In genomic region chr10:60819654-60820192, GRCm38 (mm10) we compare ENCODE assay signal across 14 mouse cellular contexts. TPM values are rescaled to one million over a fixed set of nuclear protein-coding genes. Genes with fewer than 3 reads are reported as not detected.
DNase-seq lines count a peak whose midpoint lies in the region; ATAC-seq and TF ChIP-seq lines count a peak whose summit lies in the region.
"Had no signal": no experiment of that assay in that cellular context is flagged by ENCODE, and none has a peak within 500 bp of the region (broad histone marks: within the 10 kb centered on the region; RNA-seq: fewer than 3 reads in every experiment).

No protein-coding gene starts in this region.

- 0 out of 2 replicates have a peak overlapping the region, but pooled peaks have one; percentile 38 for H3K27ac ChIP-seq in gastrocnemius, adult 2 months
- H3K27ac ChIP-seq in hindbrain, postnatal 0 days: peak overlapping the region; percentile 70; the same call in 1 of the 2 replicates
- no peak overlapping the region for H3K27ac ChIP-seq in hindbrain, embryonic 11.5 days (ENCODE audit: low read depth, low read length)
- H3K27ac ChIP-seq: liver, embryonic 13.5 days; neural tube, embryonic 13.5 days had no signal

- no peak overlapping the region for H3K4me3 ChIP-seq in gastrocnemius, adult 2 months
- no peak overlapping the region for H3K4me3 ChIP-seq in hindbrain, postnatal 0 days (ENCODE audit: low read length)
- no peak overlapping the region for H3K4me3 ChIP-seq in hindbrain, embryonic 11.5 days (ENCODE audit: low read depth, low read length)
- H3K4me3 ChIP-seq in myocyte: no peak overlapping the region
- H3K4me3 ChIP-seq: liver, embryonic 13.5 days; neural tube, embryonic 13.5 days had no signal

- peaks cover 41% of the 10 kb centered on the region for H3K4me1 ChIP-seq in hindbrain, postnatal 0 days (ENCODE audit: insufficient read depth, low read length)
- peaks cover 11% of the 10 kb centered on the region for H3K4me1 ChIP-seq in hindbrain, embryonic 11.5 days (replicated peaks; ENCODE audit: control insufficient read depth, insufficient read depth, low read length)

- TF ChIP-seq CTCF in gastrocnemius, adult 2 months (IDR thresholded peaks at IDR 0.05): no peak
- no peak for TF ChIP-seq CTCF in hindbrain, postnatal 0 days (IDR thresholded peaks at IDR 0.05; ENCODE audit: low read depth)

- H3K9me3 ChIP-seq in hindbrain, postnatal 0 days (ENCODE audit: low read length): no peaks in the 10 kb centered on the region
- H3K9me3 ChIP-seq in hindbrain, embryonic 11.5 days (ENCODE audit: control insufficient read depth, low read length): no peaks in the 10 kb centered on the region
- H3K9me3 ChIP-seq: liver, embryonic 13.5 days; neural tube, embryonic 13.5 days had no signal

- no peak for DNase-seq in gastrocnemius, adult 2 months
- DNase-seq in gastrocnemius, adult 8-10 months (ENCODE audit: low spot score in 2 of 2): no peak
- no peak for DNase-seq in hindbrain, postnatal 0 days (ENCODE audit: low spot score)
- DNase-seq in hindbrain, embryonic 11.5 days (ENCODE audit: low spot score): no peak
- peak; percentile 74 for DNase-seq in cerebellum, adult 9-11 months
- no peak for DNase-seq in ovary, adult 18-20 months (ENCODE audit: low spot score)
- no peak for DNase-seq in thymus, postnatal 4 days
- DNase-seq: embryo, embryonic 11 days; liver, embryonic 13.5 days; midbrain, embryonic 14.5 days had no signal

- H3K36me3 ChIP-seq in hindbrain, postnatal 0 days (ENCODE audit: insufficient read depth, low read length): no peaks in the 10 kb centered on the region
- no peaks in the 10 kb centered on the region for H3K36me3 ChIP-seq in hindbrain, embryonic 11.5 days (ENCODE audit: control insufficient read depth, insufficient read depth, low read length)
- H3K36me3 ChIP-seq in myocyte (ENCODE audit: control insufficient read depth, insufficient read depth): no peaks in the 10 kb centered on the region
- H3K36me3 ChIP-seq: liver, embryonic 13.5 days; neural tube, embryonic 13.5 days had no signal

- no peaks in the 10 kb centered on the region for H3K27me3 ChIP-seq in hindbrain, postnatal 0 days (ENCODE audit: insufficient read depth, low read length)
- no peaks in the 10 kb centered on the region for H3K27me3 ChIP-seq in hindbrain, embryonic 11.5 days (ENCODE audit: control insufficient read depth, insufficient read depth, low read length)
- no peaks in the 10 kb centered on the region for H3K27me3 ChIP-seq in myocyte (ENCODE audit: control insufficient read depth, insufficient read depth, insufficient read length)

- no peak overlapping the region for H3K9ac ChIP-seq in hindbrain, postnatal 0 days (replicated peaks; ENCODE audit: low read length)
- H3K9ac ChIP-seq in hindbrain, embryonic 11.5 days (ENCODE audit: low read depth, low read length): no peak overlapping the region
- H3K9ac ChIP-seq: liver, embryonic 13.5 days; neural tube, embryonic 13.5 days had no signal

- 80% methylated on average over 12 of the region's 12 CpGs for WGBS in hindbrain, postnatal 0 days
- WGBS in hindbrain, embryonic 11.5 days: 87% methylated on average over 12 of the region's 12 CpGs

- no peak overlapping the region for H3K4me2 ChIP-seq in hindbrain, postnatal 0 days (ENCODE audit: low read depth, low read length)
- no peak overlapping the region for H3K4me2 ChIP-seq in hindbrain, embryonic 11.5 days (replicated peaks; ENCODE audit: low read depth, low read length)
- peak overlapping the region; percentile 52 for H3K4me2 ChIP-seq in myocyte (ENCODE audit: low read depth)
- H3K4me2 ChIP-seq: liver, embryonic 13.5 days; neural tube, embryonic 13.5 days had no signal

- peaks cover 83% of the 10 kb centered on the region for H3K79me2 ChIP-seq in myocyte (ENCODE audit: control insufficient read depth, insufficient read depth)

- TF ChIP-seq POLR2A in myocyte (IDR thresholded peaks at IDR 0.05; ENCODE audit: insufficient read length, low read depth): no peak

- ATAC-seq in hindbrain, postnatal 0 days: no peak
- no peak for ATAC-seq in hindbrain, embryonic 11.5 days (ENCODE audit: low FRiP score)
- ATAC-seq: activated CD4-positive, CD25-positive, alpha-beta regulatory T cell, adult 4 months had no signal

- no peak overlapping the region for H3ac ChIP-seq in myocyte (ENCODE audit: control insufficient read depth, insufficient read length)

- intact Hi-C loops in gastrocnemius, adult 2 months (cut with DNase I): no loop called here

TF ChIP-seq in myocyte, 11 proteins besides CTCF, POLR2A, EP300 and RAD21:
- no peak for TF ChIP-seq SRF (IDR thresholded peaks at IDR 0.05; ENCODE audit: control insufficient read depth, insufficient read length, low read depth)
TF ChIP-seq in myocyte: peak in this region for 0.

RNA-seq across cellular contexts. Expression of gene Unc5b, which starts 11.7 kb away (rescaled TPM):
- 1 to 10 TPM; 1.4 to 2.9 TPM for total RNA-seq in gastrocnemius, adult 2 months (2021)
- 1 to 10 TPM; 1.1 to 2.4 (median 1.8) TPM for total RNA-seq in gastrocnemius, adult 8-10 months (2022)
- 25.7 and 27.3 TPM in 2 replicates for total RNA-seq in hindbrain, postnatal 0 days (2014; rRNA removed)
- polyA plus RNA-seq in hindbrain, postnatal 0 days (2015; fragmentation: Nextera tagmentation; extraction: Ambion mirVana): 1.8 TPM in 2 replicates
- 2.3 TPM in 2 replicates for polyA plus RNA-seq in hindbrain, embryonic 11.5 days (2014; fragmentation: Nextera tagmentation; extraction: Ambion mirVana)
- polyA plus RNA-seq in myocyte (2012; fragmentation: generic; extraction: Trizol): 91.9 TPM
- total RNA-seq: granulocyte monocyte progenitor cell, adult 5-6 weeks had no signal
- polyA plus RNA-seq: activated CD4-positive, CD25-positive, alpha-beta regulatory T cell, adult 4 months had no signal
